Mouse (Mus musculus) spleen, adult 2 months (tissue): ENCODE measurements around the gene Mgat4a. TPM values are rescaled to one million over a fixed set of nuclear protein-coding genes. Genes with fewer than 3 reads are reported as not detected.

Source experiments
- DNase-seq, 2 experiments: peaks; one replicate each; pipeline versions ENCODE4 v3.0.0 to v3.0.0-alpha.2; 2012 to 2021; ENCODE audit warnings: low spot score in 2 of 2, low read depth in 1 of 2
- H3K27ac ChIP-seq: fragments of 200-500 bp; 2 replicates; pipeline ENCODE4 v1.5.1; 2012; ENCODE audit warnings: low read length, inconsistent platforms; ENCODE audit not compliant: insufficient read depth
- H3K27me3 ChIP-seq: fragments of 200-500 bp; 2 replicates; pipeline ENCODE4 v1.6.1; 2012; ENCODE audit warnings: mild to moderate bottlenecking, moderate library complexity, low read length, inconsistent platforms; ENCODE audit not compliant: control insufficient read depth, insufficient read depth
- H3K36me3 ChIP-seq: fragments of 200-500 bp; 2 replicates; pipeline ENCODE4 v1.6.1; 2012; ENCODE audit warnings: mild to moderate bottlenecking, low read length, inconsistent platforms; ENCODE audit not compliant: control insufficient read depth, insufficient read depth
- H3K4me1 ChIP-seq: fragments of 200-500 bp; 2 replicates; pipeline ENCODE4 v1.6.1; 2011; ENCODE audit warnings: inconsistent platforms; ENCODE audit not compliant: control insufficient read depth, insufficient read depth, insufficient read length
- H3K4me3 ChIP-seq: fragments of 200-500 bp; 2 replicates; pipeline ENCODE4 v1.5.1; 2011; ENCODE audit warnings: mild to moderate bottlenecking, inconsistent platforms; ENCODE audit not compliant: insufficient read depth, insufficient read length; ENCODE audit errors: extremely low read depth
- CTCF ChIP-seq: fragments of 200-500 bp; IDR thresholded peaks from 2 replicates; pipeline ENCODE4 v1.5.1; 2011; ENCODE audit warnings: mild to moderate bottlenecking, inconsistent platforms; ENCODE audit not compliant: insufficient read depth, insufficient read length, insufficient replicate concordance; ENCODE audit errors: extremely low read depth
- POLR2A ChIP-seq: fragments of 200-500 bp; IDR thresholded peaks from 2 replicates; pipeline ENCODE4 v1.6.1; 2011; ENCODE audit warnings: low read depth, low read length, inconsistent platforms
- WGBS: fragments of 180-500 bp; shearing (Covaris S2); methylation state at CpG from one replicate; pipeline ENCODE4 v1.1.7; 2018; 5-methylcytosine and 5-hydroxymethylcytosine counted together
- polyA plus RNA-seq: library from polyadenylated mRNA; depleted of rRNA; stranded (reverse); fragments of >200 nt; gene quantifications from 2 replicates; pipeline ENCODE4 v1.2.3, GENCODE M21; 2012; rRNA removed

The Mgat4a gene
- polyA plus RNA-seq, 1 experiment: 8.4 TPM

- 59% methylated on average over 4 of the region's 4 CpGs for WGBS
- H3K27me3 ChIP-seq: no peaks in the 10 kb centered on the region
- no peak overlapping the region for H3K27ac ChIP-seq
These were observed 139.1 kb downstream of the Mgat4a start for GRCm38 (mm10) chr1:37401687-37402086.

GRCm38 (mm10) chr1:37399734-37400133, 141.1 kb downstream of the Mgat4a start:
- DNase-seq: no peak
- H3K36me3 ChIP-seq: peaks cover 3% of the 10 kb centered on the region
- H3K27ac ChIP-seq: no peak overlapping the region
- WGBS: 94% methylated on average over 8 of the region's 8 CpGs
- TF ChIP-seq CTCF (no peak), POLR2A (no peak)
- no peak overlapping the region for H3K4me3 ChIP-seq
- no peaks in the 10 kb centered on the region for H3K4me1 ChIP-seq
- no peaks in the 10 kb centered on the region for H3K27me3 ChIP-seq

More at GRCm38 (mm10) chr1:37401687-37402086, 139.1 kb downstream of the Mgat4a start:
- TF ChIP-seq CTCF (peak; percentile 78; the same call in 1 of the 2 replicates), POLR2A (no peak)
- H3K4me1 ChIP-seq: no peaks in the 10 kb centered on the region
- peaks cover 4% of the 10 kb centered on the region for H3K36me3 ChIP-seq
- H3K4me3 ChIP-seq: no peak overlapping the region
- DNase-seq: peak; percentile 27 to 55

GRCm38 (mm10) chr1:37398961-37399360, 141.9 kb downstream of the Mgat4a start:
- WGBS: 80% methylated on average over 3 of the region's 3 CpGs
- Histone ChIP-seq H3K4me3 (no peak overlapping the region), H3K4me1 (no peaks in the 10 kb centered on the region), H3K27ac (no peak overlapping the region), H3K36me3 (peaks cover 3% of the 10 kb centered on the region), H3K27me3 (no peaks in the 10 kb centered on the region)
- no peak for DNase-seq
- no peak for TF ChIP-seq POLR2A
- TF ChIP-seq CTCF: no peak

GRCm38 (mm10) chr1:37396481-37396880, 144.3 kb downstream of the Mgat4a start:
- Histone ChIP-seq H3K27ac (no peak overlapping the region), H3K27me3 (no peaks in the 10 kb centered on the region), H3K4me1 (no peaks in the 10 kb centered on the region), H3K4me3 (no peak overlapping the region), H3K36me3 (peaks cover 6% of the 10 kb centered on the region)
- no peak for DNase-seq
- no peak for TF ChIP-seq CTCF
- TF ChIP-seq POLR2A: no peak
- WGBS: 81% methylated on average over 1 of the region's 1 CpGs

GRCm38 (mm10) chr1:37393174-37393573, 147.6 kb downstream of the Mgat4a start:
- DNase-seq: no peak
- no peaks in the 10 kb centered on the region for H3K27me3 ChIP-seq
- H3K4me3 ChIP-seq: no peak overlapping the region
- H3K27ac ChIP-seq: no peak overlapping the region
- H3K36me3 ChIP-seq: peaks cover 9% of the 10 kb centered on the region
- H3K4me1 ChIP-seq: no peaks in the 10 kb centered on the region
- no peak for TF ChIP-seq POLR2A
- no peak for TF ChIP-seq CTCF
- 79% methylated on average over 5 of the region's 5 CpGs for WGBS

Other genes with a start within 250 kb of the Mgat4a start
- gene Inpp4a, start 241.2 kb downstream of the Mgat4a start, polyA plus RNA-seq: 14.0 and 16.0 TPM in 2 replicates
- gene Coa5, start 110.9 kb downstream of the Mgat4a start, polyA plus RNA-seq: 27.7 and 30.8 TPM in 2 replicates
- gene Unc50, start 110.9 kb downstream of the Mgat4a start, polyA plus RNA-seq: 32.7 and 35.2 TPM in 2 replicates
- 0.96 and 1.0 TPM in 2 replicates for gene 2010300C02Rik, start 179.1 kb upstream of the Mgat4a start, polyA plus RNA-seq